Mouse (Mus musculus): ENCODE results near the gene Ubp1.

The Ubp1 gene

GRCm38 (mm10) chr9:114016402-114016801 lies 85.7 kb downstream of the Ubp1 start:
- DNase-seq = no peak

GRCm38 (mm10) chr9:114019012-114019762 lies 88.5 kb downstream of the Ubp1 start:
- DNase-seq = no peak

- DNase-seq = no peak
Measured at GRCm38 (mm10) chr9:114022141-114022540, 91.4 kb downstream of the Ubp1 start.

GRCm38 (mm10) chr9:114025182-114025581 lies 94.4 kb downstream of the Ubp1 start:
- no peak for DNase-seq

- DNase-seq = no peak
Measured at GRCm38 (mm10) chr9:114025846-114026245, 95.1 kb downstream of the Ubp1 start.

GRCm38 (mm10) chr9:114026261-114026934 lies 95.7 kb downstream of the Ubp1 start:
- peak; percentile 85 to 90 for DNase-seq
